22 mouse cellular contexts compared by ENCODE assay signal in genomic region chr9:42449043-42449442, GRCm38 (mm10). TPM values are rescaled to one million over a fixed set of nuclear protein-coding genes. Genes with fewer than 3 reads are reported as not detected.
DNase-seq lines count a peak whose midpoint lies in the region; ATAC-seq and TF ChIP-seq lines count a peak whose summit lies in the region.
"Had no signal": no experiment of that assay in that cellular context is flagged by ENCODE, and none has a peak within 500 bp of the region (broad histone marks: within the 10 kb centered on the region; RNA-seq: fewer than 3 reads in every experiment).

No protein-coding gene starts in this region.

- no peak for TF ChIP-seq EP300 in stomach, postnatal 0 days (optimal IDR thresholded peaks at IDR 0.05)

- H3K27ac ChIP-seq in stomach, embryonic 16.5 days (ENCODE audit: low read length): no peak overlapping the region
- no peak overlapping the region for H3K27ac ChIP-seq in stomach, postnatal 0 days (replicated peaks)

- no peak overlapping the region for H3K4me2 ChIP-seq in stomach, embryonic 16.5 days (ENCODE audit: low read depth, low read length)
- H3K4me2 ChIP-seq in stomach, postnatal 0 days (replicated peaks; ENCODE audit: low read depth): no peak overlapping the region

- 62% methylated on average over 6 of the region's 6 CpGs for WGBS in stomach, embryonic 16.5 days
- WGBS in stomach, postnatal 0 days: 61% methylated on average over 6 of the region's 6 CpGs

- DNase-seq in stomach, postnatal 0 days (ENCODE audit: low spot score): peak; percentile 45
- no peak for DNase-seq in thymus, adult 18-20 months
- DNase-seq in natural killer cell, adult 2 months (ENCODE audit: low spot score in 2 of 2): no peak
- DNase-seq: adrenal gland, adult 2 months; adrenal gland, adult 8-10 months; adrenal gland, postnatal 10 days; adrenal gland, postnatal 14 days; adrenal gland, postnatal 25 days; adrenal gland, postnatal 36 days; B cell, adult 2 months; cerebellum, adult 11 months; cerebellum, adult 11-12 months; cerebellum, adult 18-20 months had no signal

- peak overlapping the region; percentile 47 for H3K4me3 ChIP-seq in megakaryocyte, embryonic 14.5 days (replicated peaks)
- H3K4me3 ChIP-seq in stomach, embryonic 16.5 days (replicated peaks; ENCODE audit: low read length): no peak overlapping the region
- H3K4me3 ChIP-seq in stomach, postnatal 0 days (ENCODE audit: low read depth, low read length): no peak overlapping the region

- no peak for ATAC-seq in megakaryocyte, adult 5-6 weeks (ENCODE audit: poor library complexity, severe bottlenecking)
- ATAC-seq in stomach, embryonic 16.5 days (ENCODE audit: insufficient read depth, low FRiP score): peak; percentile 56; the same call in 1 of the 2 replicates
- peak; percentile 60; the same call in 1 of the 2 replicates for ATAC-seq in stomach, postnatal 0 days (ENCODE audit: low FRiP score, low TSS enrichment)
- ATAC-seq: activated CD4-positive, CD25-positive, alpha-beta regulatory T cell, adult 4 months; CD4-positive, CD25-positive, alpha-beta regulatory T cell, adult 4 months; Patski had no signal

- TF ChIP-seq CTCF in stomach, postnatal 0 days (IDR thresholded peaks at IDR 0.05; ENCODE audit: low read depth): no peak

- peaks cover 86% of the 10 kb centered on the region for H3K36me3 ChIP-seq in megakaryocyte, embryonic 14.5 days (replicated peaks; ENCODE audit: low read length)
- 0 out of 2 replicates have a peak, but pooled peaks cover 2% of the 10 kb centered on the region for H3K36me3 ChIP-seq in stomach, embryonic 16.5 days (ENCODE audit: control insufficient read depth, insufficient read depth, low read length)
- H3K36me3 ChIP-seq in stomach, postnatal 0 days (ENCODE audit: control insufficient read depth, insufficient read depth, low read length): peaks cover 3% of the 10 kb centered on the region; the same call in 1 of the 2 replicates

- H3K9me3 ChIP-seq in megakaryocyte, embryonic 14.5 days: no peaks in the 10 kb centered on the region
- no peaks in the 10 kb centered on the region for H3K9me3 ChIP-seq in stomach, embryonic 16.5 days (replicated peaks; ENCODE audit: control insufficient read depth, low read length)
- no peaks in the 10 kb centered on the region for H3K9me3 ChIP-seq in stomach, postnatal 0 days (ENCODE audit: control insufficient read depth, low read length)
- H3K9me3 ChIP-seq: G1E had no signal

- no peak overlapping the region for H3K9ac ChIP-seq in stomach, embryonic 16.5 days (ENCODE audit: low read length)
- no peak overlapping the region for H3K9ac ChIP-seq in stomach, postnatal 0 days (ENCODE audit: low read length)

- H3K27me3 ChIP-seq in megakaryocyte, embryonic 14.5 days (replicated peaks): no peaks in the 10 kb centered on the region
- no peaks in the 10 kb centered on the region for H3K27me3 ChIP-seq in stomach, embryonic 16.5 days (ENCODE audit: control insufficient read depth, insufficient read depth, low read length)
- H3K27me3 ChIP-seq in stomach, postnatal 0 days (ENCODE audit: control insufficient read depth, insufficient read depth, low read length): no peaks in the 10 kb centered on the region
- H3K27me3 ChIP-seq: CH12.LX, Patski had no signal

- H3K4me1 ChIP-seq in megakaryocyte, embryonic 14.5 days: peaks cover 16% of the 10 kb centered on the region
- H3K4me1 ChIP-seq in stomach, embryonic 16.5 days (ENCODE audit: control insufficient read depth, insufficient read depth, low read length): peaks cover 4% of the 10 kb centered on the region; the same call in 1 of the 2 replicates
- no peaks in the 10 kb centered on the region for H3K4me1 ChIP-seq in stomach, postnatal 0 days (replicated peaks; ENCODE audit: control insufficient read depth, insufficient read depth)

RNA-seq across cellular contexts. Expression of gene Tecta, which starts 49.3 kb away (rescaled TPM):
- polyA plus RNA-seq in megakaryocyte, embryonic 14.5 days (2012; ENCODE audit: insufficient read depth, low replicate concordance): not detected in 2 replicates
- total RNA-seq in megakaryocyte, adult 5-6 weeks (2015): not detected in 2 replicates
- total RNA-seq in megakaryocyte, adult 5-6 weeks (2017): not detected in 2 replicates
- 0.65 and 0.88 TPM in 2 replicates for polyA plus RNA-seq in stomach, embryonic 16.5 days (2015; fragmentation: Nextera tagmentation; extraction: Ambion mirVana)
- 0.05 and 0.12 TPM in 2 replicates for polyA plus RNA-seq in stomach, postnatal 0 days (2015; fragmentation: Nextera tagmentation; extraction: Ambion mirVana)
- total RNA-seq: MEL had no signal
- polyA plus RNA-seq: activated CD4-positive, CD25-positive, alpha-beta regulatory T cell, adult 4 months; CD4-positive, CD25-positive, alpha-beta regulatory T cell, adult 4 months; G1E had no signal

RNA-seq across cellular contexts. Expression of gene Tbcel, which starts 58.6 kb away (rescaled TPM):
- 2.0 TPM in 1 of 2 replicates, not detected in the other for polyA plus RNA-seq in megakaryocyte, embryonic 14.5 days (2012; ENCODE audit: insufficient read depth, low replicate concordance)
- total RNA-seq in megakaryocyte, adult 5-6 weeks (2015): 10.1 and 10.5 TPM in 2 replicates
- 13.2 and 15.0 TPM in 2 replicates for total RNA-seq in megakaryocyte, adult 5-6 weeks (2017)
- polyA plus RNA-seq in stomach, embryonic 16.5 days (2015; fragmentation: Nextera tagmentation; extraction: Ambion mirVana): 4.0 and 4.1 TPM in 2 replicates
- 2.9 and 3.0 TPM in 2 replicates for polyA plus RNA-seq in stomach, postnatal 0 days (2015; fragmentation: Nextera tagmentation; extraction: Ambion mirVana)
